Mouse (Mus musculus) MEL (cell line): ENCODE results near the gene Acvr1. TPM values are rescaled to one million over a fixed set of nuclear protein-coding genes. Genes with fewer than 3 reads are reported as not detected.

Experiments
- DNase-seq: peaks from one replicate; pipeline ENCODE4 v3.0.0; 2011; ENCODE audit warnings: low read depth, low spot score
- H3K27ac ChIP-seq: 2 replicates; pipeline ENCODE4 v1.5.1; 2012; ENCODE audit warnings: low read depth, mild to moderate bottlenecking, control low read depth, low read length, moderate library complexity; ENCODE audit not compliant: control insufficient read depth
- H3K27me3 ChIP-seq, 2 experiments: fragments of 150-350 bp in 1 of 2; sonication (generic) in 1 of 2; 2 replicates each; pipeline ENCODE4 v1.6.1; 2012; ENCODE audit warnings: low read length in 2 of 2, mild to moderate bottlenecking in 2 of 2, improper control_type of control experiment in 1 of 2, moderate library complexity in 1 of 2; ENCODE audit not compliant: insufficient read depth in 2 of 2, control insufficient read depth in 1 of 2
- H3K36me3 ChIP-seq, 2 experiments: 2 replicates each; pipeline ENCODE4 v1.6.1; 2012 to 2014; ENCODE audit warnings: low read length in 2 of 2, improper control_type of control experiment in 1 of 2, inconsistent platforms in 1 of 2, mild to moderate bottlenecking in 1 of 2; ENCODE audit not compliant: insufficient read depth in 2 of 2, control insufficient read depth in 1 of 2
- H3K4me1 ChIP-seq, 2 experiments: fragments of 150-350 bp in 1 of 2; sonication (generic) in 1 of 2; 2 replicates each; pipeline ENCODE4 v1.6.1; 2012; ENCODE audit warnings: low read length in 2 of 2, improper control_type of control experiment in 1 of 2, mild to moderate bottlenecking in 1 of 2; ENCODE audit not compliant: insufficient read depth in 2 of 2, control insufficient read depth in 1 of 2
- H3K4me3 ChIP-seq, 2 experiments: fragments of 150-350 bp in 1 of 2; sonication (generic) in 1 of 2; 2 replicates each; pipeline ENCODE4 v1.5.1; 2012; ENCODE audit warnings: low read depth in 2 of 2, low read length in 2 of 2, mild to moderate bottlenecking in 2 of 2, moderate library complexity in 2 of 2, control low read depth in 1 of 2, improper control_type of control experiment in 1 of 2; ENCODE audit not compliant: control insufficient read depth in 1 of 2, insufficient read depth in 1 of 2
- H3K79me2 ChIP-seq: 2 replicates; pipeline ENCODE4 v1.6.1; 2012; ENCODE audit warnings: mild to moderate bottlenecking, low read length, moderate library complexity; ENCODE audit not compliant: control insufficient read depth, poor library complexity, insufficient read depth
- H3K9ac ChIP-seq: 2 replicates; pipeline ENCODE4 v1.6.1; 2012; ENCODE audit warnings: low read depth, mild to moderate bottlenecking, control low read depth, low read length, moderate library complexity; ENCODE audit not compliant: control insufficient read depth, poor library complexity, severe bottlenecking
- H3K9me3 ChIP-seq: fragments of 150-350 bp; sonication (generic); replicated peaks from 2 replicates; pipeline ENCODE4 v1.6.1; 2012; ENCODE audit warnings: mild to moderate bottlenecking, low read length, improper control_type of control experiment, moderate library complexity; ENCODE audit not compliant: insufficient read depth
- CHD2 ChIP-seq: IDR thresholded peaks from 2 replicates; pipeline ENCODE4 v1.6.1; 2011; ENCODE audit warnings: low read length, improper control_type of control experiment
- CTCF ChIP-seq, 3 experiments: IDR thresholded peaks in 2 of 3; conservative IDR thresholded peaks in 1 of 3; 2 replicates each; pipeline ENCODE4 v1.5.1; 2011 to 2012; ENCODE audit warnings: low read length in 3 of 3, low read depth in 2 of 3, mild to moderate bottlenecking in 2 of 3, improper control_type of control experiment in 1 of 3, inconsistent platforms in 1 of 3, mixed read lengths in 1 of 3, moderate library complexity in 1 of 3; ENCODE audit not compliant: control insufficient read depth in 1 of 3, insufficient read depth in 1 of 3, poor library complexity in 1 of 3, severe bottlenecking in 1 of 3
- ETS1 ChIP-seq: IDR thresholded peaks from 2 replicates; pipeline ENCODE4 v1.6.1; 2012; ENCODE audit warnings: low read depth, mild to moderate bottlenecking, inconsistent platforms, low read length, improper control_type of control experiment, moderate library complexity
- GABPA ChIP-seq: IDR thresholded peaks from 2 replicates; pipeline ENCODE4 v1.6.1; 2012; ENCODE audit warnings: low read depth, mild to moderate bottlenecking, inconsistent platforms, low read length, improper control_type of control experiment, moderate library complexity
- GATA1 ChIP-seq: IDR thresholded peaks from 2 replicates; pipeline ENCODE4 v1.6.1; 2011; ENCODE audit warnings: low read depth, low read length, improper control_type of control experiment
- JUND ChIP-seq: IDR thresholded peaks from 2 replicates; pipeline ENCODE4 v1.6.1; 2011; ENCODE audit warnings: low read depth, mild to moderate bottlenecking, improper control_type of control experiment, low read length
- MAFK ChIP-seq: IDR thresholded peaks from 2 replicates; pipeline ENCODE4 v1.6.1; 2011; ENCODE audit warnings: low read depth, mild to moderate bottlenecking, low read length, improper control_type of control experiment, borderline replicate concordance
- MAX ChIP-seq: IDR thresholded peaks from 2 replicates; pipeline ENCODE4 v1.6.1; 2011; ENCODE audit warnings: low read length, improper control_type of control experiment
- MAZ ChIP-seq: IDR thresholded peaks from 2 replicates; pipeline ENCODE4 v1.6.1; 2012; ENCODE audit warnings: low read depth, mild to moderate bottlenecking, inconsistent platforms, low read length, improper control_type of control experiment
- MEF2A ChIP-seq: IDR thresholded peaks from 2 replicates; pipeline ENCODE4 v1.6.1; 2014; ENCODE audit warnings: low read depth, mild to moderate bottlenecking, inconsistent platforms, low read length, improper control_type of control experiment; ENCODE audit not compliant: poor library complexity, insufficient replicate concordance, severe bottlenecking; ENCODE audit errors: extremely low read depth
- MXI1 ChIP-seq: IDR thresholded peaks from 2 replicates; pipeline ENCODE4 v1.6.1; 2011; ENCODE audit warnings: mild to moderate bottlenecking, low read depth, low read length, improper control_type of control experiment
- MYB ChIP-seq: IDR thresholded peaks from 2 replicates; pipeline ENCODE4 v1.6.1; 2011; ENCODE audit warnings: mild to moderate bottlenecking, low read depth, low read length, improper control_type of control experiment
- MYC ChIP-seq: IDR thresholded peaks from 2 replicates; pipeline ENCODE4 v1.6.1; 2011; ENCODE audit warnings: low read depth, mild to moderate bottlenecking, low read length, improper control_type of control experiment, moderate library complexity
- NELFE ChIP-seq: IDR thresholded peaks from 2 replicates; pipeline ENCODE4 v1.6.1; 2011; ENCODE audit warnings: low read depth, low read length, improper control_type of control experiment
- NRF1 ChIP-seq: IDR thresholded peaks from 2 replicates; pipeline ENCODE4 v1.6.1; 2014; ENCODE audit warnings: low read depth, mild to moderate bottlenecking, inconsistent platforms, low read length, improper control_type of control experiment, moderate library complexity; ENCODE audit not compliant: poor library complexity, insufficient read depth, severe bottlenecking
- SIN3A ChIP-seq: IDR thresholded peaks from 2 replicates; pipeline ENCODE4 v1.6.1; 2012; ENCODE audit warnings: low read length, improper control_type of control experiment, inconsistent platforms
- SMC3 ChIP-seq: IDR thresholded peaks from 2 replicates; pipeline ENCODE4 v1.6.1; 2011; ENCODE audit warnings: low read depth, low read length, improper control_type of control experiment
- TBP ChIP-seq: IDR thresholded peaks from 2 replicates; pipeline ENCODE4 v1.8.0; 2011; ENCODE audit warnings: low read depth, low read length, improper control_type of control experiment
- UBTF ChIP-seq: IDR thresholded peaks from 2 replicates; pipeline ENCODE4 v1.6.1; 2012; ENCODE audit warnings: low read depth, mild to moderate bottlenecking, inconsistent platforms, low read length, improper control_type of control experiment, moderate library complexity, borderline replicate concordance; ENCODE audit not compliant: insufficient read depth
- USF1 ChIP-seq: IDR thresholded peaks from 2 replicates; pipeline ENCODE4 v1.6.1; 2014; ENCODE audit warnings: low read depth, mild to moderate bottlenecking, inconsistent platforms, low read length, improper control_type of control experiment, moderate library complexity
- ZMIZ1 ChIP-seq: IDR thresholded peaks from 2 replicates; pipeline ENCODE4 v1.6.1; 2012; ENCODE audit warnings: low read depth, mild to moderate bottlenecking, inconsistent platforms, low read length, improper control_type of control experiment, moderate library complexity
- polyA plus RNA-seq, 2 experiments: library from polyadenylated mRNA; stranded (reverse) in 1 of 2; unstranded in 1 of 2; fragments of >175 nt in 1 of 2; fragments of >200 nt in 1 of 2; gene quantifications; 2 replicates each; pipeline versions ENCODE4 v1.2.1 to v1.2.4; 2012; ENCODE audit warnings: low replicate concordance in 2 of 2, low read depth in 1 of 2; ENCODE audit not compliant: insufficient read length in 2 of 2, insufficient read depth in 1 of 2, missing spikeins in 1 of 2
- total RNA-seq: library from RNA; depleted of rRNA; stranded (reverse); fragments of 300-350 nt; gene quantifications from 2 replicates; pipeline ENCODE4 v1.2.3, GENCODE M21; 2012

Acvr1 gene
- total and polyA plus RNA-seq, 3 experiments: not detected

- no peak for TF ChIP-seq CTCF (IDR thresholded peaks at IDR 0.05 in 2 of 3, conservative IDR thresholded peaks at IDR 0.05 in 1 of 3; ENCODE audit: control insufficient read depth in 1 of 3, insufficient read depth in 1 of 3, low read depth in 2 of 3, low read length in 3 of 3, poor library complexity in 1 of 3, severe bottlenecking in 1 of 3)
- no peak for TF ChIP-seq NELFE
- no peak for TF ChIP-seq UBTF
- no peak for TF ChIP-seq ZMIZ1
- no peak for TF ChIP-seq NRF1
- no peak for TF ChIP-seq MXI1
- no peak for TF ChIP-seq MAFK
- TF ChIP-seq, all 39 proteins: peak for 0
- no peak overlapping the region for H3K4me3 ChIP-seq
These were observed 208.9 kb downstream of the Acvr1 start for GRCm38 (mm10) chr2:58358132-58358460.

GRCm38 (mm10) chr2:58357414-58358131 is 209.4 kb downstream of the Acvr1 start, which contains the start of gene Acvr1c:
Gene Acvr1c (minus strand): TSS chr2:58357895.
- Histone ChIP-seq H3K9ac (no peak within 1 kb of the TSS), H3K27me3 (no peaks in the 10 kb centered on the region), H3K27ac (no peak within 1 kb of the TSS), H3K36me3 (no peaks in the 10 kb centered on the region), H3K4me1 (no peaks in the 10 kb centered on the region), H3K4me3 (no peak within 1 kb of the TSS), H3K79me2 (no peaks in the 10 kb centered on the region), H3K9me3 (no peaks in the 10 kb centered on the region)
- TF ChIP-seq MYC (no peak), MAFK (no peak), MXI1 (no peak), MAZ (no peak), MAX (no peak), SIN3A (no peak), CHD2 (no peak), USF1 (no peak), MEF2A (no peak), ZMIZ1 (no peak), ETS1 (no peak), SMC3 (no peak), TBP (no peak), JUND (no peak), GATA1 (no peak), MYB (no peak), UBTF (no peak), GABPA (no peak), NRF1 (no peak)
- no peak for DNase-seq

More at GRCm38 (mm10) chr2:58358132-58358460, 208.9 kb downstream of the Acvr1 start:
- H3K79me2 ChIP-seq: no peaks in the 10 kb centered on the region
- H3K4me1 ChIP-seq: no peaks in the 10 kb centered on the region
- no peak overlapping the region for H3K27ac ChIP-seq
- no peaks in the 10 kb centered on the region for H3K27me3 ChIP-seq
- H3K9me3 ChIP-seq: no peaks in the 10 kb centered on the region
- DNase-seq: no peak
- no peaks in the 10 kb centered on the region for H3K36me3 ChIP-seq
- H3K9ac ChIP-seq: no peak overlapping the region
